Mouse (Mus musculus) kidney, adult 2 months (tissue): Measurements from ENCODE around the gene Olfr1013.

Experiments used
- CTCF ChIP-seq: fragments of 200-500 bp; conservative IDR thresholded peaks from 2 replicates; pipeline ENCODE4 v1.5.1; 2011; ENCODE audit warnings: low read depth, mild to moderate bottlenecking, control low read depth, low read length, moderate library complexity, mixed read lengths; ENCODE audit not compliant: insufficient read depth, insufficient read length
- POLR2A ChIP-seq: fragments of 200-500 bp; IDR thresholded peaks from one replicate; pipeline ENCODE4 v1.6.1; 2011; ENCODE audit warnings: low read depth, low read length, control low read depth

DNA sequence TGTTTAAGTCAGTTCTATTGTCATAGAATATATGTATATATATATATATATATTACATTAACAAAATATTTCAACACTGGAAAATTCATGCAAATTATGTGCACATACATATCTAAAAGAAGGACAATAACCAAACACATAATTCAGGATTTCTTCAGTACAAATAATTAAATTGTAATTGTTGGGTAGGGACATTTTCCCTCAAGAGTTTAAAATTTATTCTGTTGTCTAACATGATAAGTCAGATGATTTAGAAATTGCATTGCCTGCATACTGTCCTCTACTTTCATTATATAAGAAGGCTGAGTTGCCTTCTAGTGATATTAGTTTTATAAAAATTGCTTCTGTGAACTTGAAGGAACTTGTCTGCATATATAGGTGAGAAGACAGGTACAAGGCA lies 51.3 kb downstream of the Olfr1013 start, which contains the start of gene Olfr1018:
- TF ChIP-seq CTCF (no peak), POLR2A (no peak)
